8 mouse cellular contexts compared by ENCODE assay signal in genomic region chr4:62560963-62561629, GRCm38 (mm10). TPM values are rescaled to one million over a fixed set of nuclear protein-coding genes. Genes with fewer than 3 reads are reported as not detected.
DNase-seq lines count a peak whose midpoint lies in the region; ATAC-seq lines count a peak whose summit lies in the region.

No protein-coding gene starts in this region.

- ATAC-seq in erythroblast, adult 5-6 weeks (replicated peaks; ENCODE audit: low FRiP score, poor library complexity, severe bottlenecking) = peak; percentile 80

- intact Hi-C loops in heart, postnatal 36 days (cut with DNase I) = loop anchor here (1.0 kb wide), 2 partner anchors 135 to 203 kb away; no protein-coding TSS in a partner anchor

- DNase-seq in ES-CJ7 (ENCODE audit: low read depth, low spot score) = peak; percentile 72
- peak; percentile 60 to 72 for DNase-seq in adrenal gland, postnatal 36 days
- DNase-seq in heart, postnatal 36 days = peak; percentile 76 to 77
- DNase-seq in layer of hippocampus, adult 18-20 months (ENCODE audit: low spot score in 2 of 2) = peak; percentile 49 to 89
- peak; percentile 86 for DNase-seq in lung, postnatal 14 days
- peak; percentile 38 for DNase-seq in ovary, postnatal 36 days (ENCODE audit: low spot score)
- DNase-seq in thymus, postnatal 25 days = peak; percentile 87

RNA-seq across cellular contexts. Expression of gene Rgs3, which starts 1.4 kb away (rescaled TPM):
- total RNA-seq in adrenal gland, postnatal 36 days (2021) = 10 to 100 TPM; 27.3 to 40.2 TPM
- 13.4 and 18.8 TPM in 2 replicates for total RNA-seq in erythroblast, adult 5-6 weeks (2015; ENCODE audit: low replicate concordance)
- total RNA-seq in erythroblast, adult 5-6 weeks (2017; ENCODE audit: low replicate concordance) = 2.5 and 4.5 TPM in 2 replicates
- total RNA-seq in heart, postnatal 36 days (2021) = 10 to 100 TPM; 26.8 to 37.1 TPM
- total RNA-seq in layer of hippocampus, adult 18-20 months (2021) = 10 to 100 TPM; 20.6 to 22.2 TPM

RNA-seq across cellular contexts. Expression of gene 4933430I17Rik, which starts 35.9 kb away (rescaled TPM):
- under 1 TPM; 0.36 to 0.56 TPM for total RNA-seq in adrenal gland, postnatal 36 days (2021)
- not detected in 2 replicates for total RNA-seq in erythroblast, adult 5-6 weeks (2015; ENCODE audit: low replicate concordance)
- total RNA-seq in erythroblast, adult 5-6 weeks (2017; ENCODE audit: low replicate concordance) = not detected in 2 replicates
- total RNA-seq in heart, postnatal 36 days (2021) = under 1 TPM in 1 of 2 experiments, not detected in 1; 0.22 TPM
- under 1 TPM; 0.52 to 0.53 TPM for total RNA-seq in layer of hippocampus, adult 18-20 months (2021)

RNA-seq across cellular contexts. Expression of gene Pole3, which starts 36.2 kb away (rescaled TPM):
- total RNA-seq in adrenal gland, postnatal 36 days (2021) = 10 to 100 TPM; 48.7 to 52.0 TPM
- 21.3 and 30.7 TPM in 2 replicates for total RNA-seq in erythroblast, adult 5-6 weeks (2015; ENCODE audit: low replicate concordance)
- 14.1 and 17.3 TPM in 2 replicates for total RNA-seq in erythroblast, adult 5-6 weeks (2017; ENCODE audit: low replicate concordance)
- 10 to 100 TPM; 17.1 to 20.2 TPM for total RNA-seq in heart, postnatal 36 days (2021)
- total RNA-seq in layer of hippocampus, adult 18-20 months (2021) = 10 to 100 TPM; 26.4 to 26.9 TPM

RNA-seq across cellular contexts. Expression of gene Alad, which starts 41.4 kb away (rescaled TPM):
- total RNA-seq in adrenal gland, postnatal 36 days (2021) = 10 to 100 TPM; 86.9 to 99.8 TPM
- total RNA-seq in erythroblast, adult 5-6 weeks (2015; ENCODE audit: low replicate concordance) = 105 and 125 TPM in 2 replicates
- 81.9 and 128 TPM in 2 replicates for total RNA-seq in erythroblast, adult 5-6 weeks (2017; ENCODE audit: low replicate concordance)
- 10 to 100 TPM; 68.1 to 68.2 TPM for total RNA-seq in heart, postnatal 36 days (2021)
- 10 to 100 TPM; 31.5 to 33.7 TPM for total RNA-seq in layer of hippocampus, adult 18-20 months (2021)

RNA-seq across cellular contexts. Expression of gene Hdhd3, which starts 57.8 kb away (rescaled TPM):
- 10 to 100 TPM; 12.3 to 15.6 TPM for total RNA-seq in adrenal gland, postnatal 36 days (2021)
- not detected in 2 replicates for total RNA-seq in erythroblast, adult 5-6 weeks (2015; ENCODE audit: low replicate concordance)
- total RNA-seq in erythroblast, adult 5-6 weeks (2017; ENCODE audit: low replicate concordance) = 1.0 TPM in 1 of 2 replicates, not detected in the other
- 1 to 10 TPM; 3.2 to 3.8 TPM for total RNA-seq in heart, postnatal 36 days (2021)
- 10 to 100 TPM in 1 of 2 experiments, 1 to 10 TPM in 1; 9.3 to 11.1 TPM for total RNA-seq in layer of hippocampus, adult 18-20 months (2021)

Comparison
In these comparisons a context has a peak if more than half of its experiments do, and no peak if none do; other contexts are left out.
1. Peak in every context shown above with its lines: DNase-seq and ATAC-seq.